Mouse (Mus musculus): ENCODE data around the gene Iqschfp. TPM values are rescaled to one million over a fixed set of nuclear protein-coding genes. Genes with fewer than 3 reads are reported as not detected.
"Not testable (repeated sequence)": the region's sequence is repeated elsewhere in the genome, so short reads cannot be mapped to it uniquely, and the experiment has no call there.

Iqschfp gene
- polyA plus RNA-seq, 1 experiment: not detected

- TF ChIP-seq CTCF (IDR thresholded peaks at IDR 0.05; ENCODE audit: insufficient read depth, low read depth, low read length) (no peak), POLR2A (IDR thresholded peaks at IDR 0.05; ENCODE audit: insufficient read depth, low read depth, low read length) (no peak)
- H3K4me3 ChIP-seq (ENCODE audit: insufficient read depth, low read depth, low read length): no peak overlapping the region
- no peak overlapping the region for H3K27ac ChIP-seq (ENCODE audit: insufficient read depth, low read depth, low read length)
- 58% methylated on average over 4 of the region's 4 CpGs for WGBS
- H3K4me1 ChIP-seq (ENCODE audit: control insufficient read depth, insufficient read depth, low read length): no peaks in the 10 kb centered on the region
These were observed 185.4 kb downstream of the Iqschfp start for GRCm38 (mm10) chr3:68077406-68077805.

GRCm38 (mm10) chr3:68085024-68085423 lies 193.0 kb downstream of the Iqschfp start:
- no peak for TF ChIP-seq POLR2A (IDR thresholded peaks at IDR 0.05; ENCODE audit: insufficient read depth, low read depth, low read length)
- no peak for TF ChIP-seq CTCF (IDR thresholded peaks at IDR 0.05; ENCODE audit: insufficient read depth, low read depth, low read length)
- no peak overlapping the region for H3K4me3 ChIP-seq (ENCODE audit: insufficient read depth, low read depth, low read length)
- H3K27ac ChIP-seq (ENCODE audit: insufficient read depth, low read depth, low read length): no peak overlapping the region
- H3K4me1 ChIP-seq (ENCODE audit: control insufficient read depth, insufficient read depth, low read length): no peaks in the 10 kb centered on the region
- WGBS: 71% methylated on average over 2 of the region's 2 CpGs

DNA sequence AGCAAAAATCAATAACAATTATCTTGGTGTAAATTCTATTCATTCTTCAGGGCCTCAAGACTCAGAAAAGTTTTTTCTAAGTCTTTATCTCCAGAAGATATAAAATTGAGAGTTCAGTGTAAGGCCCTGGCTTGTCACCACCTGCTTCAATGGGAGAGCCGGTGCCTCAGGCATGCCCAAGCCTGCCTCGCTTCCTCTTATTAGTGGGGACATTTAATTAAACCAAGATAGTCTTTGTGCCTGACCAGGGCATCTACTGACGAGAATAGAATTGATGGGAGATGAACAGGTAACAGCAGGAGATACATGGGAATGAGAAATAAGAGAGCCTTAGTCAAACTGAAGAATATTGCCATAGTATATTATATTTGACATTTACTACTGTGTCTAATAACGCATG lies 200.1 kb downstream of the Iqschfp start:
- Histone ChIP-seq H3K4me3 (ENCODE audit: insufficient read depth, low read depth, low read length) (no peak overlapping the region), H3K27ac (ENCODE audit: insufficient read depth, low read depth, low read length) (no peak overlapping the region), H3K4me1 (ENCODE audit: control insufficient read depth, insufficient read depth, low read length) (no peaks in the 10 kb centered on the region)
- WGBS: 89% methylated on average over 4 of the region's 4 CpGs
- no peak for TF ChIP-seq POLR2A (IDR thresholded peaks at IDR 0.05; ENCODE audit: insufficient read depth, low read depth, low read length)
- no peak for TF ChIP-seq CTCF (IDR thresholded peaks at IDR 0.05; ENCODE audit: insufficient read depth, low read depth, low read length)

DNA sequence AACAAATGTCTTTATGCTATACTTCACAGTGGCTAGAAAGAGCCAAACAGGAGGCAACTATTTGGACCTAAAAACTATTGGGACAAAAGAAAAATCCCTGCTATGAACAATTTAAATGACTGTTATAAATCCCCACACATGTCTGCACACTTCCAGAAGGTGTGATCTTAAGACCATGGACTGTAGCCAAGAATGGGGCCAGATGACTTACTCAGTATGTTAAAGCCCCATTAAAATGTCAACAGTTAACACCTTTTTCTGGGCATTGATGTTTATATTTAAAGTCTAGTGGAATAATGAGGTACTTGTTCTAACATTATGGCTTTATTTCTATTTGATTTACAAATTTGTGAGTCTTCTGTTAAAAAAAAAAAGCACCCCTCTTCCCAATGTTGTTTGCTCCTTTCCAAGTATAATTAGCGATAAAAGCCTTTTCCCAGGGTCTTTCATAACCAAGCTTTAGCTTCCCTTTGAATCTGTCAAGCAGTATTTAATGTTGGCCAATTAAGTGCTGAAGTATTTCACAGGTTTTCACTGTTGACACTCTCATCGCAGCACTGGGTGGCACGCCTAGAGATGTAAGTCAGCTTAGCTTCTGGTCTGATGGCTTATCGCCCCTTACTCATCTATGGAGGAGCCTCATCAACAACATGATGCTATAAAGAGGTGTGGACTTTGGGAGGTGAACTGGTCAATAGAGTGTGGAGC lies 204.8 kb downstream of the Iqschfp start:
- no peak overlapping the region for H3K4me3 ChIP-seq (ENCODE audit: insufficient read depth, low read depth, low read length)
- WGBS: 56% methylated on average over 4 of the region's 4 CpGs
- no peak for TF ChIP-seq POLR2A (IDR thresholded peaks at IDR 0.05; ENCODE audit: insufficient read depth, low read depth, low read length)
- TF ChIP-seq CTCF (IDR thresholded peaks at IDR 0.05; ENCODE audit: insufficient read depth, low read depth, low read length): no peak
- no peak overlapping the region for H3K27ac ChIP-seq (ENCODE audit: insufficient read depth, low read depth, low read length)
- no peaks in the 10 kb centered on the region for H3K4me1 ChIP-seq (ENCODE audit: control insufficient read depth, insufficient read depth, low read length)

DNA sequence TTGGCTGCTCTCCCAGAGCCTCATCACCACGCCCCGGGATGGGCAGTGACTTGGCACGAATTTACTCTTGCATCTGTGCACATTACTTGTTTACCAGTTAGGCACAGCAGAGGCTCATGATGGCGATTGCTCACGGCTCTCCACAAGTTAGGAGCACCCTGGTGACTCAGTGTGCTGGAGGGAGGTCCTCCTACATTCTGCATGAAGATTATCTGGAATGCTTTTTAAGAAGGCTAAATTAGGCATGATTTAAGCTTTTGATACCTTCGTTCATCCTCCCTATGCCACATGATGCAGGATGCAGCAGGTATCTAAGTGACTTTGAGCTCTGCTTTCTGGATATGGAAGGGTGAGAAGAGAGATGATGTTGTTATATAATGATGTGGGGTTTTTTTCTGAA lies 207.5 kb downstream of the Iqschfp start:
- not testable (repeated sequence) for H3K4me3 ChIP-seq (ENCODE audit: insufficient read depth, low read depth, low read length); H3K4me1 ChIP-seq (ENCODE audit: control insufficient read depth, insufficient read depth, low read length); H3K27ac ChIP-seq (ENCODE audit: insufficient read depth, low read depth, low read length)
- 57% methylated on average over 6 of the region's 6 CpGs for WGBS

DNA sequence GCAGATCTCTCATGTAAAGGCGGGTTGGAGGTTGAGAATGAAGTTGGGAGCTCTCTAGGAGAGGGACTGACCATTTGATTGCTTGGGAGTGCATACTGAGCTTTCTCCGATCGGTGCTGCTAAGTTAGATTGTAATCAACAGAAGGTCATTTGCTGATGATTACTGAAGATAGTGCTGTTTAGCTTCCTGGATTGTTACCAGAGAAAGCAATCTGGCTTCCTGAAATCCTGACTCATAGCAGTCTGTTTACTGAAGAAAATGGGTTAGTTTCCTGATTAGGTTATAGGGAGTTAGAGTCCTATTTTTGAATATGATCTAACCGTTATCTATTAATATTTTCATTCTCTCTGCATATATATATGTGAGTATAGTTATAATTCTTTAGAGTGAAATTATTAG lies 209.3 kb downstream of the Iqschfp start:
- WGBS: 74% methylated on average over 4 of the region's 4 CpGs
- TF ChIP-seq POLR2A (IDR thresholded peaks at IDR 0.05; ENCODE audit: insufficient read depth, low read depth, low read length): no peak
- TF ChIP-seq CTCF (IDR thresholded peaks at IDR 0.05; ENCODE audit: insufficient read depth, low read depth, low read length): no peak
- Histone ChIP-seq H3K4me1 (ENCODE audit: control insufficient read depth, insufficient read depth, low read length) (no peaks in the 10 kb centered on the region), H3K27ac (ENCODE audit: insufficient read depth, low read depth, low read length) (no peak overlapping the region), H3K4me3 (ENCODE audit: insufficient read depth, low read depth, low read length) (no peak overlapping the region)

- Histone ChIP-seq H3K27ac (ENCODE audit: insufficient read depth, low read depth, low read length) (no peak overlapping the region), H3K4me3 (ENCODE audit: insufficient read depth, low read depth, low read length) (no peak overlapping the region), H3K4me1 (ENCODE audit: control insufficient read depth, insufficient read depth, low read length) (no peaks in the 10 kb centered on the region)
- 38% methylated on average over 2 of the region's 2 CpGs for WGBS
- TF ChIP-seq POLR2A (IDR thresholded peaks at IDR 0.05; ENCODE audit: insufficient read depth, low read depth, low read length): no peak
- TF ChIP-seq CTCF (IDR thresholded peaks at IDR 0.05; ENCODE audit: insufficient read depth, low read depth, low read length): no peak
These were observed 213.2 kb downstream of the Iqschfp start for GRCm38 (mm10) chr3:68105081-68105685.

GRCm38 (mm10) chr3:68121338-68121737 lies 229.3 kb downstream of the Iqschfp start:
- Histone ChIP-seq H3K4me1 (ENCODE audit: control insufficient read depth, insufficient read depth, low read length) (no peaks in the 10 kb centered on the region), H3K4me3 (ENCODE audit: insufficient read depth, low read depth, low read length) (no peak overlapping the region), H3K27ac (ENCODE audit: insufficient read depth, low read depth, low read length) (no peak overlapping the region)
- 42% methylated on average over 5 of the region's 5 CpGs for WGBS
- no peak for TF ChIP-seq CTCF (IDR thresholded peaks at IDR 0.05; ENCODE audit: insufficient read depth, low read depth, low read length)

GRCm38 (mm10) chr3:68126284-68126856 lies 234.3 kb downstream of the Iqschfp start:
- Histone ChIP-seq H3K4me1 (ENCODE audit: control insufficient read depth, insufficient read depth, low read length) (no peaks in the 10 kb centered on the region), H3K27ac (ENCODE audit: insufficient read depth, low read depth, low read length) (no peak overlapping the region), H3K4me3 (ENCODE audit: insufficient read depth, low read depth, low read length) (no peak overlapping the region)
- TF ChIP-seq CTCF (IDR thresholded peaks at IDR 0.05; ENCODE audit: insufficient read depth, low read depth, low read length): no peak
- TF ChIP-seq POLR2A (IDR thresholded peaks at IDR 0.05; ENCODE audit: insufficient read depth, low read depth, low read length): no peak
- WGBS: 68% methylated on average over 6 of the region's 6 CpGs
